Mouse (Mus musculus) hematopoietic multipotent progenitor cell, adult 10-12 weeks (in vitro differentiated cells): Measurements from ENCODE around the gene Atic. TPM values are rescaled to one million over a fixed set of nuclear protein-coding genes. Genes with fewer than 3 reads are reported as not detected.

ENCODE experiments used
- polyA plus RNA-seq: library from polyadenylated mRNA; stranded (reverse); fragments of >175 nt; gene quantifications from 2 replicates; pipeline ENCODE4 v1.2.3, GENCODE M21; 2012; ENCODE audit warnings: low replicate concordance

Atic gene
- polyA plus RNA-seq, result 6.7 and 11.9 TPM in 2 replicates

DNA sequence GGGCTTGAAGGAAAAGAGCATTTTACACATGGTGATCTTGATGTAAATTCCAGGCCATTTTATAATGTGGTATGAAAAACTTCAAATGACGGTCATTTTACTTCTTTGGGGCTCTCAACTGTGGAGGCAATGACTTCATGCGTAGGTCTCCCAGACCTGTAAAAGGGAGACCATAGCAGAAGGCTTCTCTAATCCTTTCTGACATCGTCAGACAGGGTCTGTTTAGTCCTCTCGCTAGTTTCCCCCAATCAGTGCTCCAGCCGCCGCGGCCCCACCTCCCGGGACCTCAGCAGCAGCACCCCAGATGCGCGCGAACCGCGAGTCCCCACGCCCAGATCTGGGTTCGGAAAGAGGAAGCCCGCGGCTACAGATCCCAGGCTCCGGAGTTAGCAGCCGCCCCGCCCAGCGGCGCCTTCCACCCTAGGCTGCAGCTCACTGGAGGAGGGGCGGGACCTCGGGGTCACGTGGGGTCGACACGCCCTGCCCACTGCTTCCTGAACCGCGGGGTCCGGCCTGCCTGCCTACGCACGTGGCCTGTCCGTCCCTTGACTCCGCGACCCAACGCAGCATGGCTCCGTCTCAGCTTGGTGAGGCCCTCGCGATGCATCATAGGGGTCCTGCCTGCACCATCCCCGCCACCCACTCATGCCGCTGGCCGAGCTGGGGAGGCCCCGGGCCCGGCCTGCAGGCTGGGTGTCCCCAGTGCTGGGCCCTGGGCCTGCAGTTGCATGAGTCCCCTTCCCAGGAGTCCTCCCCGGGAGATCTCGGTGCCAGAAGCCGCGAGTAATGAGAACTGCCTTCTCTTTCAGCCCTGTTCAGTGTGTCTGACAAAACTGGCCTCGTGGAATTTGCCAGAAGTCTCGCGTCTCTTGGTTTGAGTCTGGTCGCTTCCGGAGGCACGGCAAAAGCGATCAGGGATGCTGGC is at the start of gene Atic:
Gene Atic, plus strand, starts transcription at position 463 of the 925 bp plus-strand sequence.

Other genes with a start within 250 kb of the Atic start
- gene Abca12, start 142.2 kb upstream of the Atic start, polyA plus RNA-seq, result 0.04 TPM in 1 of 2 replicates, not detected in the other
- 56.4 and 83.2 TPM in 2 replicates for gene Fn1, start 96.0 kb downstream of the Atic start, polyA plus RNA-seq